Mouse (Mus musculus) embryonic stem cell, embryonic (primary cell): ENCODE results near the gene Dynlt1b.
"Not testable (repeated sequence)": the region's sequence is repeated elsewhere in the genome, so short reads cannot be mapped to it uniquely, and the experiment has no call there.

ENCODE experiments used
- CTCF ChIA-PET, 4 experiments: fragments of 300-600 bp in 2 of 4; fragments of 350-600 bp in 2 of 4; sonication (Branson Sonifier 250); formaldehyde crosslinking; loops; one replicate each; lab custom pipeline; 2022; ENCODE audit warnings: inconsistent platforms in 2 of 4; lab: Charles Lee
- POLR2A ChIA-PET, 4 experiments: fragments of 300-600 bp in 2 of 4; fragments of 350-600 bp in 2 of 4; sonication (Branson Sonifier 250); formaldehyde crosslinking; loops; one replicate each; lab custom pipeline; 2022; ENCODE audit warnings: antibody characterized with exemption in 4 of 4, inconsistent platforms in 1 of 4; lab: Charles Lee

Dynlt1b gene

DNA sequence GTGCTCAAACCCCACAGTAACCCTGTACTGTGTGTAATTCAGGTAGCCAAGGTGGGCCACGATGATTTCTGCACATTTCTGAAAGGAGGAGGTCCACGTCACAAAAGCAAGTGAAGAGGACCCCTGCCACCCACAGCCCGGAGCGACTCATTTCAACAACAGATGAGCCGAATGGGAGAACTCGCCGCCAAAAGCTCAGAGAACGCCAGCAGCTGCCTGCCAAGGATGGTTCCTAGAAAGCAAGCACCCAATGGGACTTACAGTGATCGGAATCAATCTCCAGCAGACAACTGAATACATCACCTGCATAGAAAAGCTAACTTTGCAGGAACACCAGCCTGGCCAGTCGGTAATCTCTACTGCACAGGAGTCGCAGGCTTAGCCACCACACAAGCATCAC is 22.8 kb downstream of the Dynlt1b start:
- CTCF ChIA-PET, POLR2A ChIA-PET: not testable (repeated sequence)

DNA sequence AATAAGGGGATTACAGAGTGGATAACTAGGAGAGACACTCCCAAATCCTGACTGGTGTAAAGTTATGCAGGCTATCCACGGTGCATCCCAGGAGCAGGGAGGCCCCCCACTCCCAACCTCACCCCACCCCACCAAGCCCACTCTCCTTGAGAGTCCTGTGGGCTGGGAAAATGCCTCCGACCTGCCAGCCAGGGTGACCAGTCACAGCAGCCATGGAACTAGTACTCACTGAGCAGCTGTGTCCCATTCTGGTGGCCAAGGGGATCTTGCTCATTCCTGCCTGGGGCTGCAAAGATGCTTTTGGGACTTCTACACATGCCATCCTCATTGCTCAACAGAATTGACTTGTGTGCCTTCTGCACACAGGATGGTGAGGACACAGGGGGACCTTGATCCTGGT is 24.8 kb downstream of the Dynlt1b start:
- CTCF ChIA-PET, POLR2A ChIA-PET: not testable (repeated sequence)

DNA sequence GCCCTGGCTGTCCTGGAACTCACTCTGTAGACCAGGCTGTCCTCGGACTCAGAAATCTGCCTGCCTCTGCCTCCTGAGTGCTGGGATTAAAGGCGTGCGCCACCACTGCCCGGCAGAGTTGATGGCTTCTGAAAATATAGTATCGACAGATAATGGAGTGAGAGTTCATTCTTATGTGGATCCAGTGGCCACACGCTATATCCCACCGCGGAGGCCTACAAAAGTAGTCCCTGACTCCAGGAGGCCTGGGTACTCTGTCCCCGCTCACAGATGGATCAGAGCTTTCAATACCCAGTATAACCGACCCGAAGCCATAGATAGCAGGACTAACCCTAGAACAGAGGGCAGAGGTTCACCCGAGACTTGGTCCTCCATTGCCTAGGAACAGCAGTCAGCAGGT is 26.0 kb downstream of the Dynlt1b start:
- CTCF ChIA-PET, POLR2A ChIA-PET: not testable (repeated sequence)

DNA sequence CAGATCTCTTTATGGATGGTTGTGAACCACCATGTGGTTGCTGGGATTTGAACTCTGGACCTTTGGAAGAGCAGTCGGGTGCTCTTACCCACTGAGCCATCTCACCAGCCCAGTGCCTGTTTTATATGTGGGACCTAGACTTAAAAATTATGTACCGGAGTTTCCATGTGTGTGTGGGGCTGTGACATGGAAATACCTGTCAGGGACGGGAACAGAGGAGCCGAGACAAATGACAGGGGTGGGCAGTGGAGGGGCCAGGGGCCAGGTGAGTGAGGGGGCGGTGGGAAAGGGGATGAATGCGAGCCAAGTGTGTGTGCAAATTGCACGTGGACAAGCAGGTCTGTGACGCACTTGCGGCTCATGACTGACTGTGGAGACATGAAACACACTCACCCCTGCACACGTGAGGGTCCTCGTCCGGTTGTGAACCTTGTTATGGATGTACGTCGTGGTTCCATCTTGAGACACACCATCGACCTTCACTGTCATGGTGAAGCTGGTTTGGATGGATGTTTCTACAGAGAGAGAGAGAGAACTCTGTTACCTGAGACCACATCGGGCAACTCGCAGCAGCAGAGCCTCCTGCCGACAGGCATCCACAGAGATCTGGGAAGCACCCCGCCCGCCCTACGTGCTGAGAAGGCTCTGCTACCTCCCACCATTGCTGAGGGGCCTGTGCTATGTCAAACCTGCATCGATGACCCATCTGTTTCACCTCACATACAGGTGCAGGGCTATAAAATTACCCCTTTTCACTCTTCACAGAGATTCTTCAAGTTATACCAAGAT is 26.9 kb downstream of the Dynlt1b start:
- CTCF ChIA-PET, POLR2A ChIA-PET: not testable (repeated sequence)

- POLR2A ChIA-PET = interaction anchor here in 1 of 4 experiments (0.6 kb wide), 1 partner anchor 171 kb away, joined by 3 read pairs; no protein-coding TSS in a partner anchor
- CTCF ChIA-PET = not testable (repeated sequence)
Measured at GRCm38 (mm10) chr17:6461083-6461595, 31.2 kb downstream of the Dynlt1b start.

DNA sequence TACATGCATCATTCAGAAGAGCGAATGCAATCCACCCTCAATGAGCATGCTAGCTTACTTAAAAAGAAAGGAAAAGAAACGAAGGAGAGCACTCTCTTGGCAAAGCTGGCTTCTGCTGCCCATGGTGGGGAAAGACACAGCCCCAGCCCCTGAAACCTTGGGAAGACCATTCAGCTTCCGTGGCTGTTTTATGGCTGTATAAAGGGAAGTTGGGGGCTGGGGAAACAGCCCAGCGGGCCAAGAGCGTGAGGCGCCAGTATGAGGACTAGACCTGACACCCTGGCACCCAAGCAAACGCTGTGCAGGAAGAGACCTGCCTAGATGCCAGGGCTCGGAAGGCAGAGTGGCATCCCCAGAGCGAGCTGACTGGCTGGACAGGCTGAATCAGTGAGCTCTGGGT is 35.8 kb downstream of the Dynlt1b start:
- CTCF ChIA-PET, POLR2A ChIA-PET: not testable (repeated sequence)

DNA sequence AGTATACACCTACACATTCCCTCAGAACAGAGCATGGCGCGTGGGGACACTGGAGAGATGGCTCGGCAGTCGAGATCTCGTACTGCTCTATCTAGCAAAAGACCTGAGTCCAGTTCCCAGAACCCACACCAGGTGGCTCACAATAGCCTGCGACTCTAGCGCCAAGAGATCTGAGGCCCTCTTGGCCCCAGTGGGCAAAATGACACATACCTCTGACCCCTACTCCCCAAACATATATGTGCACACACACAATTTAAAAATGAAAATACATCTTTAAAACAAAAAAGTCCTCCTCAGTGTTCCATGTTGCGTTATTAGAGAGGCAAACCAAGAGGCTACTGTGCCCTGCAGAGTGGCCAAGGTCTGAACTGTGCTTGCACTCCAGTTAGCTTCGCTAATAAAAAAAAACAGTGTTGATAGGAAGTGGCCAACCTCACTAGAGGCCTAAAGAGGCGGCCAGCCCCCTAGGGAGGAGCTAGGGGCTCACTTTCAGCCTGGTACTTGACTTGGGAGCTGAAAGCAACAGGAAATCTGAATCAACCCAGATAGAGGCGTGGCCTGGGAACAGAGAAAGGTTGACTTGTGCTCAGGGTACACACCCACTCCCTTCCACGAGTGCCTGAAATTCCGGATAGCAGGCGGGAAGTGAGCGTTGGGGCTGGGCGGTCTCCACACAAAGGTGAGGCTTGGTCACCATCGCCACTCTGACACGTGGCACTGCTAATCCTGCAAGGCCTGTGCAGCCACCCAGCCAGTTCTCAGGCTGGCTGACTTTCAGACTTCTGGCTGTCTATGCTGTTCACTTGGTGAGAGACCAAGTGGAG is 37.9 kb downstream of the Dynlt1b start:
- CTCF ChIA-PET, POLR2A ChIA-PET: not testable (repeated sequence)

- CTCF ChIA-PET, POLR2A ChIA-PET: not testable (repeated sequence)
Measured at GRCm38 (mm10) chr17:6470031-6470430, 40.1 kb downstream of the Dynlt1b start.

- POLR2A ChIA-PET, CTCF ChIA-PET: not testable (repeated sequence)
Measured at GRCm38 (mm10) chr17:6470671-6471070, 40.8 kb downstream of the Dynlt1b start.

- CTCF ChIA-PET, POLR2A ChIA-PET: not testable (repeated sequence)
Measured at GRCm38 (mm10) chr17:6475270-6475669, 45.4 kb downstream of the Dynlt1b start.

GRCm38 (mm10) chr17:6475913-6476312 is 46.0 kb downstream of the Dynlt1b start:
- CTCF ChIA-PET, POLR2A ChIA-PET: not testable (repeated sequence)

GRCm38 (mm10) chr17:6476495-6476947 is 46.6 kb downstream of the Dynlt1b start:
- POLR2A ChIA-PET, CTCF ChIA-PET: not testable (repeated sequence)

DNA sequence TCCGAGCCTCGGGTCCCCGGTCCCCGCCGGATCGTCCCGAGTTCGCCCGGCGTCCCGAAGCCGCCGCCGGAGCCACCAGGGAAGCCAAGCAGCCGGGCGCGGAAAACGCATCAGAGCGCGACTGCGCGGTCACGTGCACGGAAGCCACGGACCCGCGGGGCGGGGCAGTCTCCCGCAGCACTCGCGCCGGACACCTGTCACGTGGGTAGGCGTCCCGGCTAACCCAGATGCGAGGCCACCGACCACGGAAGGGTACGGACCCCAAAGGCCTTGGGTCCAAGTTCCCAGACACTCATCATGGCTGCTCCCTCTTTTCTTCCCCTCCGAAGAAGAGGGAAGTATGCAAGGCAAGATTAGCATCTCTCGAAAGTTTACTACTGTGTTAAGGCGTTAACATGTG is 47.1 kb downstream of the Dynlt1b start:
- CTCF ChIA-PET = not testable (repeated sequence)

DNA sequence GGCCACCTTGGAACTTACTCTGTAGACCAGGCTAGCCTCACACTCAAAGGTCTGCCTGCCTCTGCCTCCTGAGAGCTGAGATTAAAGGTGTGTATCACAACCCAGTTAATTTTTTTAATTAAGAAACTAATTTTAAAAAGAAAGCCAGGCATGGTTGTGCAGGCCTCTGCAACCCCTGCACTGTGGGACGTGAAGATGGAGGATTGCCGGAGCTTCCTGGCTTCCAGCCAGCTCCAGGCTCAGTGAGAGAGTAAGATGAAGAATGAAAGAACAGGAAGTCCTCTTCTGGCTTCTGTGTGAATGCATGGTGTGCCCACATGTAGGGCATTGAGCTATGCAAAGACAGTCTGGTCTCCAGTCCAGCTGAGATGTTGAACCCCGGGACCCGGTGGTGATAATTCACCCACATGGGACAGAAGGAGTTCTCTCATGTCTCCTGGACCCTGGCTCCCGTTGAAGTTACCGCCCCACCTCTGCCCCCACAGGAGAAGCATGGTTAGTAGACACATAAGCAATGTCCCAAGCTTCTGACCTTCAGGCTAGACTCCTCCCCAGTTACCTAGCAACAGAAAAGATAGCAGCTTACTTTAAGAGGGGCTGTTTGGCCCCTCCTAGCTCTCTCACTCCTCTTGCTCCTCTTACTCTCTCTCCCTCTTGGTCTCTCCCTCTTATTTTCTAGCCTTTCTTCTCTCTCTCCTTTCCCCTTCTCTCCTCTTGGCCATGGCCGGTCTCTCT is 51.1 kb downstream of the Dynlt1b start:
- POLR2A ChIA-PET, CTCF ChIA-PET: not testable (repeated sequence)

More for the DNA sequence above, 47.1 kb downstream of the Dynlt1b start:
- POLR2A ChIA-PET = not testable (repeated sequence)

DNA sequence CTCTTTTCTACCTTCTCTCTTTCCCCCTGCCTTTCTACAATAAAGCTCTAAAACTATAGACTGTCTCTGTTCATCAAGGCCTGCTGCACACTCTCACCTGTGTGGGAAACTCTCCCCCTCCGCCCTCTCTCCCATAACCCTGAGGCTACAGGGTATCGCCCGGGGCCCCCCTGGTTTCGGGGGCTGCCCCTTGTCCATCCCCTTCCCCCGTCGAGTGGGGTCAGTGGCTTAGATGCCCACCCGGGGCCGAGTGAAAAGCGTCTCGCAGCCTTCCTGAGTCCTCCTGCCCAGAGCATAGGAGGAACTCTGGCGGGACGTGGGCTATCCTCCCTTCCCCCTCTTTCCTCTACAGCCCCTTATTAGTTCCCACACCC is 51.7 kb downstream of the Dynlt1b start:
- CTCF ChIA-PET = not testable (repeated sequence)

GRCm38 (mm10) chr17:6482248-6482647 is 52.3 kb downstream of the Dynlt1b start:
- CTCF ChIA-PET, POLR2A ChIA-PET: not testable (repeated sequence)

More for the DNA sequence above, 51.7 kb downstream of the Dynlt1b start:
- POLR2A ChIA-PET = not testable (repeated sequence)
